Mouse (Mus musculus): ENCODE data around the gene Lipc. TPM values are rescaled to one million over a fixed set of nuclear protein-coding genes. Genes with fewer than 3 reads are reported as not detected.
"Not testable (repeated sequence)": the region's sequence is repeated elsewhere in the genome, so short reads cannot be mapped to it uniquely, and the experiment has no call there.

Gene Lipc
- total RNA-seq, 4 experiments from 2014 or later, result 0.26 to 0.36 (median 0.27) TPM; not detected in 1

DNA sequence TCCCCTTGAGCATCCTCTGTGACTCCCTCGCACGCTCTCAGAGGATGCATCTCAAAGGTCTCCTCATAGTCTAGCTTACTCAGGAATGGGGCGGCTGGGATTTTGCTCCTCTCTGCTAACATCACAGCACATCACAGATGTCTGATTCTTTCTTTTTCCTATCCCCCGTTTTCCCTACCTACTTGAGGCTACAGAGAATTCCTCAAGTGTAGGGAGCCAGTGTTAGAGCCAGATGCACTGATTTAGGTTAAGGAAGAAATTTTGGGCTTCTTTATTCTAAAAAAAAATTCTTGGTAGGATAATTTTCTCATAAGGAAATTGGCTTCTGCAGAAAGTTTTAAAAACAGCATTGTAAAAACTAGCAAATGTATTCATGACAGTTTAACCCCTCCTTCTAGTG is 84.6 kb downstream of the Lipc start:
- no peak for DNase-seq (ENCODE audit: low spot score in 2 of 2)

- no peak for DNase-seq (ENCODE audit: low spot score in 2 of 2)
Measured at GRCm38 (mm10) chr9:70864039-70864438, 88.0 kb downstream of the Lipc start.

- DNase-seq (ENCODE audit: low spot score in 2 of 2), result no peak
Measured at GRCm38 (mm10) chr9:70863299-70863698, 88.7 kb downstream of the Lipc start.

DNA sequence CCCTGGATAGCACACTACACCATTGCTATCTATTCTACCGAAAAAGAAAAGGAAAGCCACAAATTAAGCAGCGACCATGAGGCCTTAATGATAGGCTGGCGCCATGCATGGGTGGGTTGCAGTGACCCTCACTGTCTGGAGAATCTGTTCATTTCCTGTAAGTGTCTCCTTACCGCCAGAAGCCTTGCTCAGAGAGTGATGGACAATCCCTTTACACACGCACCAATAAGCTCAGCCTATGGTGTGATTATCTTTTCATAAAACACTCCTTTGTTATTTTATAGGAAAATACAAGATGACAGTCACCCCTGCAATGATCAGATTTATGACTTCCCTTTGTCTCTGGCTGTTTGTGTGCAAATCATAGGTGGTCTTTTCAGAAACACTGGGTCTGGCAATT is 92.8 kb downstream of the Lipc start:
- DNase-seq (ENCODE audit: low spot score in 2 of 2), result no peak

- no peak for DNase-seq (ENCODE audit: low spot score in 2 of 2)
Measured at GRCm38 (mm10) chr9:70855868-70856267, 96.2 kb downstream of the Lipc start.

- DNase-seq (ENCODE audit: low spot score in 2 of 2), result no peak
Measured at GRCm38 (mm10) chr9:70854950-70855349, 97.1 kb downstream of the Lipc start.

DNA sequence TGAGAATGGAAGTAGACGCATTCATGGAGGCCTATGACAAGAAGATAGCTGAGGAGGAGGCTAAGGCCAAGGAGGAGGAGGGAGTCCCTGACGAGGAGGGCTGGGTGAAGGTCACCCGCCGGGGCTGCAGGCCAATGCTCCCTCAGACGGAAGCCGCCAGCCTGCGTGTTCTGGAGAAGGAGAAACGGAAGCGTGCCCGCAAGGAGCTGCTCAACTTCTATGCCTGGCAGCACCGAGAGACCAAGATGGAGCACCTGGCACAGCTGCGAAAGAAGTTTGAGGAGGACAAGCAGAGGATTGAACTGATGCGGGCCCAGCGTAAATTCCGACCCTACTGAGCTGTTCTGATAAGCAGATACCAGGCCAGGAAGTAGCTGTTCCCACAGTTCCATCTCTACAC is 98.9 kb downstream of the Lipc start:
- DNase-seq (ENCODE audit: low spot score in 2 of 2), result not testable (repeated sequence)

- DNase-seq (ENCODE audit: low spot score in 2 of 2), result no peak
Measured at GRCm38 (mm10) chr9:70851533-70851932, 100.5 kb downstream of the Lipc start.

DNA sequence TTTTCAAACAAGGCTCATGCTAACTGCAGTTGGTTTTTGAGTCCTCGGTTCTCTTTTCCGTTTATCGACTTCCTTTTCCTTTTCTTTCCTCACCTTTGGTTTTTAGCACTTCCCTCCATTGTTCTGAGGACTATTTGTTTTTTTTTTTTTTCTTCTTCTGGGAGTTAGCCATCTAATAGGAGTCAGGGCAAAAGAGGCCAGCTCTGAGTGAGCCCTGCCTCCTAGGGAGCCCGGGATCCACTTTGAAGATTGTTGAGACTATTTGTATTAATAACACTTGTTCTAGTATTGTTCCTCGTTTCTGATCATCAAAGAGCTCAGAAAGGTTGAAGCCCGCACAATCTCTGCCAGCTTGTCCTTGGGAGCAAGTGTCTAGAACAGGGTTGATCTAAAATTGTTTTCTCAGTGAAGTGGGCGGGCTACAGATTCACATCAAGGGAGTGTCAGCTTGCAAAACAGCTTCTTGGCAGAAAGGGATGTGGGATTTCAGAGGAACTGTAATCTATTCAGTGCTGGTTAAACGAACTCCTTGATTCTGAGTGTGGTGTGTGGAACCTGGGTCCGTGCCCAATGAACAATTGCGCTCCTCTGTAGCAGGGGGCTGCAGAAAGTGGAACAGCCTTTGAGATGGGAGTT is 103.8 kb downstream of the Lipc start:
- DNase-seq (ENCODE audit: low spot score in 2 of 2), result peak in 1 of 2 experiments; percentile 38

GRCm38 (mm10) chr9:70847627-70848051 is 104.4 kb downstream of the Lipc start:
- DNase-seq (ENCODE audit: low spot score in 2 of 2), result no peak

DNA sequence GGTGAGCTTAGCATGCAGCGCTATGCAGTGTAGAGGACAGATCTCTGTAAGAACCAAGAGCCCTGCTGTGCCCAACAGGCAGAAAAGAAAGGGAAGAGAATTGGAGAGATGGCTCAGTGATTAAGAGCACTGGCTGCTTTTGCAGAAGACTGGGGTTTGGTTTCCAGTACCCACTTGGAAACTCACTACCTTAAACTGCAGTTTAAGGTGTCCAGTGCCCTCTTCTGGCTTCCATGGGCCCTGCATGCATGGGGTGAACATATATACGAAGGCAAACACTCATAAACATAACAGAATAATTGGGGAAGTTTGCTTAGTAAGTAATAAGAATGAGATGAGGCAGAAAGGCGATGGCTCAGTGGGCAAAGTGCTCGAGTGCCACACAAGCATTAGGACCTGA is 108.8 kb downstream of the Lipc start:
- DNase-seq (ENCODE audit: low spot score in 2 of 2), result no peak

- no peak for DNase-seq (ENCODE audit: low spot score in 2 of 2)
Measured at GRCm38 (mm10) chr9:70842300-70842941, 109.6 kb downstream of the Lipc start.

DNA sequence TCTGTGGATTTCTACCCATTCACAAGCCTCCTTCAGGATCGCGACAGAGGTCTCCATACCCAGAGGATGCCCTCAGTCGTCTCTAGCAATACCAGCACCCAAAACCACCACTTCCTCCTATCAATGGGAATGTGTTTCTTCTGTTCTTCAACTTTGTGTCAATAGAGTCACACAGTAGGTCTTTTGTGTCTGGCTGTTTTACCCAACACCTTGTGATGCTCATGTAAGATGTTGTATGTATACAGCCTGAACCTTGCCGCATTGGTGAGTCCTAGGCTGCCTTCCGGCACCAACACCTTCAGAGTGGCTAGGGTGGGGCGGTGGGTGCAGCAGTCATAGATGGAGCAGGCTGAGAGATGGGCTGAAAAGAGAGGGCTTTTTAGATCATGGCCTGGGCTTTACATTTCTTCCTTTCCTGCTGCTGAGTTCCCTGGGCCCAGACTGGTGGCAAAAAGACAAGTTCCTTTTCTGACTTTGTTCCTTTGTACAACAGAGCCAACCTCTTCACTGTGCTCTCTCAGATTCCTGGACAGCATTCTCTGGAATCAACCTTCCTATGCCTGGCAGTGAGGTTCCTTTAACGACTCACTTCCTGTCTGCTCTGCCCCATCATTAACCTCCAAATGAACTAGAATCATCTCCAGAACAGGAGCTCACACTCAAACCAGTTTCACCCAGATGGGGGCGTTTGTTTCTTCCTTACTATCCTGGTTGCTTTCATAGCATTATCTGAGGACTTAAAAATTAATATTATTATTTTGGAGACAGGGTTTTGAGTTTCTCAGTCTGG is 110.4 kb downstream of the Lipc start:
- DNase-seq (ENCODE audit: low spot score in 2 of 2), result no peak

DNA sequence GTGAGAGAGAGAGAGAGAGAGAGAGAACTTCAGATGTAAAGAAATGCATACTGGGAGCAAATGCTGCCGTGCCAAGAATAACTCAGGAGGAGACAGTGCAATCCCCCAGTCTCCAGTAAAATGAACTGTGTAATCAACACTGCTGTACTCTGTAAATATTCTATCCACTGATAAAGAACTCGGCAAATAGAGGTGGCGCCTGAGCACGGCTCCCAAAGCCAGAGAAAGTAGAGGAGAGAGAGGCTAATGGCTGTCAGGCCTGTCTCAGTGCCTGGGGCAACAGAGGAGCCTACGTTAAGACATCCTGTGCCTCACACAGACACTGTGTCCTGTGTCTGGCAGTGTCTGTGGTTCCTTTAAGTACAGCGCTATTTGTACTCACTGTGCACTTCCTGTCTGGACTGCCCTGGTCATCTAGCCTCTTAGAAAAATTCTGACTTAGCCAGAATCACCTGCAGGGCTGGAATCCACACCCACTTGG is 111.1 kb downstream of the Lipc start:
- DNase-seq (ENCODE audit: low spot score in 2 of 2), result no peak

GRCm38 (mm10) chr9:70838132-70838911 is 113.7 kb downstream of the Lipc start:
- no peak for DNase-seq (ENCODE audit: low spot score in 2 of 2)

GRCm38 (mm10) chr9:70834730-70835154 is 117.3 kb downstream of the Lipc start:
- peak in 1 of 2 experiments; percentile 32 for DNase-seq (ENCODE audit: low spot score in 2 of 2)

DNA sequence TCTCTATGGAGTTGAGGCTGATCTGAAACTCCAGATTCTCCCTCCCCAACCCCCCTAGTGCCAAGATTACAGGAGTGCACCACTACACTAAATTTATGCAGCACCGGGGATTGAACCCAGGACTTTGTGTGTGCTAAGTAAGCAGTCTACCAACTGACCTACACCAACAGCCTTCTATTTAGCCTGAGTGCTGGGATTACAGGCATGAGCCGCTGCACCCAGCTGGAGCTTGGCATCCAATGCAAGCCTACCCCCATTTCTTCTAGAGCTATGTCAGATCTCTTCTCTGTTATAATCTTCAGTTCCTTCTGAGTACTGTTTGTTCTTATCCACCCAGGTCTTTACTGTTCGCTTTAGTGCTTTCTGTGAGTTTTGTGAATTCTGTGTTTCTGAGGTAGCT is 117.8 kb downstream of the Lipc start:
- DNase-seq (ENCODE audit: low spot score in 2 of 2), result no peak

GRCm38 (mm10) chr9:70833111-70833908 is 118.7 kb downstream of the Lipc start:
- no peak for DNase-seq (ENCODE audit: low spot score in 2 of 2)

DNA sequence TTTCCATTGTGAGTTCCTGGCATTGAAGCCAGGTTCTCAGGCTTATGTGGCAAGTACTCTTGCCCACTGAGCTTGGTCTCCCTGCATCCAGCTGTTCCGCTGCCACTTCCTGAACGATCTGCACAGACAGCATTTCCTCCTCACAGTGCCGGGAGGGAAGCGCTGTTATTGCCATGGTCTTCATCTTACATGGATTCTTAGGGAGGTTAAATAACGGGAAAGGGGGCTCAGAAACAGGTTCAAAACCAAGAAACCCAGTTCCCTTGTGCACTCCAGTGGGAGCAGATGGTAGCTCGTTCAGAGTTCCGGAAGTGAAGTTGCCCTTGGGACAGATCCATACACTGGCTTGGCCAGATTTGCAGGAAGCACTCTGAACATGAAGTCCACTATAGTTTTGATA is 119.8 kb downstream of the Lipc start:
- no peak for DNase-seq (ENCODE audit: low spot score in 2 of 2)

DNA sequence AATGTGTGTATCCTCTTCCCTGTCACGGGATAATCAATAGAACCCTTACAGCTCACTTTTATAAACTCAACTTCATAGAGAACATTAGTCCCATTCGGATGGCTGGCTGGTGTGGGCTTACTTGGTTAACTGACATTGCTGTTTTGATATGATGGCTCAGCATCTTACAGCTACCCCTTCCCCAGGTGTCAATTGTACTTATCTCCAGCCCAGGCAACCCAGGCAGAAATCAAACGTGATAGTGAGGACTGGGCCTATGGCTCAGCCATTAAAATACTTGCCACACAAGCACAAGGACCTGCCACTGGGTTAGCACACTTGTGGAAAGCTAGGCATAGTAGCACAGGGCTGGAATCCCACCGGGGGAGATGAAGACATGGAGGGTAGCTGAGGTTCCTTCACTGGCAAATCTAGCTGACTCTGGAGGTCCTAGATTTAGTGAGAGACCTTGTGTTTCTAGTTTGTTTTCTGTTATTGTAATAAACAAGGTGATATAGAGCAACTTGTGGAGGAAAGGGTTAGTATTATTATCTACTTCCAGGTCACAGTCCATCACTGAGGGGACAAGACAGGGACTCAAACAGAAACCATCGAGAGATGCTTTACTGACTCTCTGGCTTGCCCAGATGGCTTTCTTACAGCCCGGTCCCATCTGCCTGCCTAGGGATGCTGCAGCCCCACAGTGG is 121.0 kb downstream of the Lipc start:
- DNase-seq (ENCODE audit: low spot score in 2 of 2), result no peak

All from layer of hippocampus, adult 8-10 months (tissue).